Mouse (Mus musculus) C2C12 (cell line): ENCODE data around the gene Pkn1.

Experiments used
- CEBPB ChIP-seq: IDR thresholded peaks from one replicate; pipeline ENCODE4 v1.6.1; 2011; ENCODE audit warnings: low read depth, mild to moderate bottlenecking, control low read depth, moderate library complexity
- CTCF ChIP-seq: IDR thresholded peaks from one replicate; pipeline ENCODE4 v1.5.1; 2011; ENCODE audit not compliant: control insufficient read depth, insufficient read depth, insufficient read length
- MYOD1 ChIP-seq: IDR thresholded peaks from one replicate; pipeline ENCODE4 v1.6.1; 2011; ENCODE audit warnings: low read depth; ENCODE audit not compliant: control insufficient read depth, insufficient read length
- MYOG ChIP-seq: IDR thresholded peaks from one replicate; pipeline ENCODE4 v1.6.1; 2011; ENCODE audit not compliant: control insufficient read depth, insufficient read length; ENCODE audit errors: extremely low read depth
- USF1 ChIP-seq: IDR thresholded peaks from one replicate; pipeline ENCODE4 v1.6.1; 2011; ENCODE audit warnings: low read depth, mild to moderate bottlenecking, control low read depth, moderate library complexity

GRCm38 (mm10) chr8:83667526-83667925, 31.5 kb downstream of the Pkn1 start:
- TF ChIP-seq CTCF (no peak), USF1 (no peak), CEBPB (no peak), MYOD1 (no peak), MYOG (no peak)
